Mouse (Mus musculus) erythroid progenitor cell, adult 5-6 weeks (primary cell): ENCODE results near the gene Zfp808. TPM values are rescaled to one million over a fixed set of nuclear protein-coding genes. Genes with fewer than 3 reads are reported as not detected.
"Not testable (repeated sequence)": the region's sequence is repeated elsewhere in the genome, so short reads cannot be mapped to it uniquely, and the experiment has no call there.

Experiments used
- ATAC-seq: replicated peaks from 2 replicates; pipeline ENCODE4 v1.8.0; 2016; ENCODE audit warnings: moderate number of reproducible peaks, mild to moderate bottlenecking, moderate TSS enrichment, inconsistent platforms; ENCODE audit not compliant: poor library complexity, low FRiP score, severe bottlenecking
- total RNA-seq, 2 experiments: library from RNA; stranded (forward) in 1 of 2; stranded (reverse) in 1 of 2; fragments of 150-400 nt in 1 of 2; fragments of 186-747, 209-891 nt in 1 of 2; gene quantifications; 2 replicates each; pipeline versions ENCODE4 v1.2.3 to v1.2.4; 2015 to 2017; ENCODE audit warnings: low replicate concordance in 2 of 2

Gene Zfp808
- total RNA-seq (2015; ENCODE audit: low replicate concordance) (9.6 and 21.3 TPM in 2 replicates), total RNA-seq (2017; ENCODE audit: low replicate concordance) (11.1 and 23.9 TPM in 2 replicates)

DNA sequence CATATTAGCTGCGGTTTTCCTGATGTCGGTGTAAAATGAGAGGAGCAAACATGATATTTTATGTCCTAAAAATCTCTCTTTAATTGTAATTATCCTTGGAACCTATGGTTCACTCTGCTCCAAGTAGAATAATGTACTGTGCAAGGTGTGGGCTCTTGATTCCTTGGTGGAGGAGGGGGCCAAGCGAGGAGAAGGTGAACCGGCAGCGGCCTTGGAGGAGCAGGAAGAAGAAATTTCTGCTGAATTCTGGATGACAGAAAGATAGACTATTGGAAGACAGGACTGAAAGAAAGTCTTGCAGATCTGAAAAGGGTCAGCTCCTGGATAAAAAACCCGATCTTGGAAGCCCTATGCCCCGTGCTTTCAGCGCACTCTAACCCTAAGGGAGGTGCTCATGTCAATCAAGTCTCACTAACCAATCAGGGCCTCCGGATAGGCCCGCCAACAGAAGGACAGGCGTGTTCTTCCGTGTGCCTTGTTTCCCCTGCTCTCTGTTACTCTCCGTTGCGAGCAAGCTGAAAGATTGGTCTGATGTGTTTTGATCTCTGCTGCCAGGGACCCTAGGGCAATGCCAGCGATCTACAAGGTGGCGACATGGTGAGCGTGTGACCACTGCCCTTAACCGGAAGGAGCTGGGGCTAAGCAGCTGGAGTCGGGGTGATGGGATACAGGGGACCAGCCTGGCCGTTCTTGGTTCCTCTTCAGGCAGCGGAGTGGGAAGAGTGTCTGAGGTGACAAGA is at the start of gene Zfp808:
TSS of gene Zfp808 (plus strand) at position 455 of the 740 bp plus-strand sequence.
- peak; percentile 92 for ATAC-seq

DNA sequence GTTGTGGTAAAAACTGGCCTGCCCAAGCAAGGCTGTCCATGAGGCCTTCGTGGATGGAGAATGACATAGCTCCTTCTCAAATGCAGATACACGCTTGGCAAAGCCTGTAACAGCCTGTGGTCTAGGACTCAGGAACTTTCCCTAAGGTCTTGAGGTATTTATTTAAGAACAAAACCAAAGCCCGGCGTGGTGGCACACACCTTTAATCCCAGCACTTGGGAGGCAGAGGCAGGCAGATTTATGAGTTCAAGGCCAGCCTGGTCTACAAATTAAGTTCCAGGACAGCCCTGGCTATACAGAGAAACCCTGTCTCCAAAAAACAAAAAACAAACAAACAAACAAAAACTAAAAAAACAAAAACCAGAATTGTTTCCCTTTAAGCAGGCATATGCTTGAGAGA is 30.9 kb upstream of the Zfp808 start:
- not testable (repeated sequence) for ATAC-seq

DNA sequence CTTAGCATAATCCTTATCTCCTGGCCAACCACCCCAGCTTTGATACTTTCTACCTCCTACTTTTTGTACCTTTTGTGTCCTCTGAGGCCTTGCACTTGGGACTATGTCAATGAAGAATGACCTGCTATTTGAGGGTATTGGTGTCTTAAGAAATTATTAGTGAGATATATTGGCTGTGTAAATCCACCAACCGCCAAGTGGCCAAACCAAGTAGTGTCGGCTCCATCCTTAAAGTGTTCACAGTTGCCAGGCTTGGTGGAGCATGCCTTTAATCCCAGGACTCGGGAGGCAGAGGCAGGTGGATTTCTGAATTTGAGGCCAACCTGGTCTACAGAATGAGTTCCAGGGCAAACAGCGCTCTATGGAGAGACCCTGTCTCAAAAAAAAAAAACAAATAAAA is 30.2 kb upstream of the Zfp808 start:
- ATAC-seq = not testable (repeated sequence)

DNA sequence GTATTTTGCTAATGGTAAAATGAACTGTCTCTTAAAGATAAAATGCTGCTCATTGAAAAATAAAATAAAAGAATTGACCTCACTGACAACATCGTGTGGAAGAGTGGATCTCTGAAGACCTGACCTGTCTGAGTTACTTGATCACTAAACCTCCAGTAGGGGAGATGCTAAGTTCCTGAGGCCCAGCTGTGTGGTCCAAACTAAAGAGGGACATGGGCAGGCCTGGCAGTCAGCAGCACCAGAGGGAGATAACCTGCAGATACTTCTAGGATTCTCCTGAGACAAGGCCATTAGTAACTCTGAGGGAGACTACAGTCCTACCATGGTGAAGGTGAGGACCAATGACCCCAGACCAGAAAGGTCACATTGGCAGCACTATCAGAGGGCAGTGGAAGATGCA is 27.3 kb upstream of the Zfp808 start:
- ATAC-seq = not testable (repeated sequence)

DNA sequence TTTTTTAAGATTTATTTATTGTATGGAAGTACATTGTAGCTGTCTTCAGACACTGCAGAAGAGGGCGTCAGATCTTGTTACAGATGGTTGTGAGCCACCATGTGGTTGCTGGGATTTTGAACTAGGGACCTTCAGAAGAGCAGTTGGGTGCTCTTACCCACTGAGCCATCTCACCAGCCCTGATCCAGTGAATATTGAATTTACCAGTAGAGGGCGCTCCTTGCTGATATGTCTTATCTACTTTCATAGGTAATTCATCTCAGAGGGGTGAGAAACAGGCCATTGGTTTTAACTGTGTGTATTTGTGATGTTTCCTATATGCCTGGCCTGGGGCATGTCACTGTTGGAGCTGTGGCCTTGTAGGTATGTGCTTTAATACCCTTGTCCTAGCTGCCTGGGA is 13.8 kb upstream of the Zfp808 start:
- not testable (repeated sequence) for ATAC-seq

DNA sequence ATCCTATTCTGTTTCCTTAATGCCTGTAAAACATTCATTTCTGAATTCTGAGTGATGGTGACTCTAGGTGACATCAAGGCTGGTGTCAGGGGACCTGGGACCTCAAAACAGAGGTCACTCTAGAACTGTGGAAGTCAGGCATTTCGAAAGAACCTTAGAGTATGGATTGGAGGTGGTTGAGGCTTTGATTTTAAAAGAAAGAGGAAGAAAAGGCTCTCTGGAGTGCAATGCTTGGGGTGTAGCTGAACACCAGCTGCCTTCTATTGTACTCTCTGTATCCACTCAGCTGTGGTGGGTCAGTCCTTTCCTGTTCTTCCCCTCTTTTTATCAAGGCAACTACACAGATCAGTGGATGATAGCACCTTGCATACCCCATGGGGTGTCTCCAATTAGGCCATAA is 8.1 kb upstream of the Zfp808 start:
- not testable (repeated sequence) for ATAC-seq

DNA sequence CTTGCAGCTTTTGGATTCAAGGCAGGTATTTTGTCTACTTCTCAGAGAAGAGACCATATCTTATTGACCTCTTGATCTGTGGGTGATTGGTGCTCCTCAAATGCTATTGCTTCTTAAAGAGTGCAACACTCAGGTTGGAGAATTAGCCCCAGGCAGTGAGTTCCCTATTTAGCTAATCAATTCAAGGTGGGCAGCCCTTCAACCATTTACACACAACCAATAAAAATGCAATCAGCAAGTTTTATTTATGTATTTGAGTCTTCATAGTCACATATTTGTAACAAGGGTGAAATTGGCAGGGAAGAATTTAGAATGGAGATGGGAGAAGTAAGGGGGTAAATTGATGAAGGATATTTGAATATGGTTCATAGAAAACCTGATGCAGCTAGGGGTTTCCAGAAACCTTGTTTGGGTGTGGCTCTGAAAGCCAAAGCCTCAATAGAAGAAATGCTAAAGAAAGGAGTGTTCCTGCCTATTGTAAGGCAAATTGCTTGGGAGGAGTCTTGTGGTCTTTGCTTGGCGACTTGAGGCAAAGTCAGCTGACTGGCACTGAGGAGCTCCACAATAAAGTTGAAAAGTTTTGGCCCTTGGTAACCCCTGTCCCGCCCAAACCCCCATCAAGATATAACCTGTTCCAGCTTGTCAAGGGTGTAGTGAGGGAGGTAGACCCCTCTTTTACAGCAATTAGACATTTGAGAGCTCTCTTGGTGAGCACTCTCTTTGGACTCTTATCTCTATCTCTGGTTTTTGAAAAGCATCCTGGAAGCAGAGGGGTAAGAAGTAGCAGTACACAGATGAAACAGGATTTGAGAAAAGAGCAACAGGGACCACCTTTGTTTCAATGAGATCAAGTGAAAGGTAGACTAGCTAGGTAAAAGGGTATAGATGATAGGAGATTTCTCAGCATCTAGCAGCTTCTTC is 52.4 kb downstream of the Zfp808 start:
- not testable (repeated sequence) for ATAC-seq

DNA sequence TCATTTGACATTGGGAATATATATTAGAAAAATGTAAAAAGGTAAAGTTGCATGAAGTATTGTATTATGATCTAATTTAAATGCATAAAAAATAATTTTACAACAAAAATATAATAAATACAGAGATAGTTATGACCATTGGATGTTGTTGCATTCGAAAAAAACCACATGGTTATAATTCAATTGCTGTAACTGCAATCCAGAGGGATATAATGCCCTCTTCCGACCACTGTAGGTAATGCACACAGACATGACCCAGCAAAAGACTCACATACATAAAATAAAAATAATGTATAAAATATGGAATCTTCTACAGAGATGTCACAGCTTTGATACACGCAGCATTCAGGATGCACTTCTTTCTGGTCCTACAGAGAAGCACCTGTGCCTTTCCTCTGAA is 115.6 kb downstream of the Zfp808 start:
- no peak for ATAC-seq

DNA sequence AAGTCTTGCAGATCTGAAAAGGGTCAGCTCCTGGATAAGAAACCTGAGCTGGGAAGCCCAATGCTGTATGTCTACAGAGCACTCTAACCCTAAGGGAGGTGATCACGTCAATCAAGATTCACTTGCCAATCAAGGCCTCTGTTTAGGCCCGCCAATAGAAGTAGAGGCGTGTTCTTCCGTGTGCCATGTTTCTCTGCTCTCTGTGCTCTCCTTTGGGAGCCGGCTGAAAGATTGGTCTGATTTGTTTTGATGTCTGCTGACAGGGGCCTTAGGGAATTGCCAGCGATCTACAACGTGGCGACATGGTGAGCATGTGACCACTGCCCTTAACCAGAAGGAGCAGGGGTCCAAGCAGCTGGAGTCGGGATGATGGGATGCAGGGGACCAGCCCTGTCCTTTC is 125.5 kb downstream of the Zfp808 start:
- not testable (repeated sequence) for ATAC-seq

DNA sequence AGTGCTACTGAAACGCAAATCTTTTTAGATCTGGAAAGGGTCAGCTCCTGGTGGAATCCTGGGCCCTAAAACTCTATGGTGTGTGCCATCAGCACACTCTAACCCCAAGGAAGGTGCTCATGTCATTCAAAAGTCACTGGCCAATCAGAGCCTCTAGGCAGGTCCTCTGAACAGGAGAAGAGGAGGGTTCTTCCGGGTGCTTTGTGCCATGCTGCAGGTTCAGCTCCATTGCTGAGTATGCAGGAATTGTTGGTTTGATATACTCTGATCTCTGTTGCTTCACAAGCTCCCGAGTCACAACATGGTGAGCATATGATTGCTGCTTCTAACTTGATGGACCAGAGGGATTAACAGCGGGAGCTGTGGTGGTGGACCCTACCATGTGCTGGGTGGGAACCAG is 133.7 kb downstream of the Zfp808 start:
- ATAC-seq = no peak
